Mouse (Mus musculus): Measurements from ENCODE around the gene Bcr. TPM values are rescaled to one million over a fixed set of nuclear protein-coding genes. Genes with fewer than 3 reads are reported as not detected.

The Bcr gene
- polyA plus RNA-seq, 1 experiment from 2014 or later = 11.5 TPM

GRCm38 (mm10) chr10:75052902-75053301, 7.5 kb upstream of the Bcr start:
- H3K9me3 ChIP-seq (ENCODE audit: control insufficient read depth, low read length) = no peaks in the 10 kb centered on the region
- H3K27me3 ChIP-seq (replicated peaks; ENCODE audit: control insufficient read depth, insufficient read depth, low read length) = no peaks in the 10 kb centered on the region
- no peak overlapping the region for H3K4me3 ChIP-seq (ENCODE audit: low read length)
- WGBS = 77% methylated on average over 8 of the region's 8 CpGs
- H3K4me2 ChIP-seq (ENCODE audit: low read length) = no peak overlapping the region
- peaks cover 4% of the 10 kb centered on the region for H3K4me1 ChIP-seq (ENCODE audit: control insufficient read depth, insufficient read depth, low read depth, low read length)
- no peak for ATAC-seq
- no peaks in the 10 kb centered on the region; the same call in 1 of the 2 replicates for H3K36me3 ChIP-seq (ENCODE audit: control insufficient read depth, insufficient read depth, low read length)
- H3K9ac ChIP-seq (ENCODE audit: low read depth, low read length) = no peak overlapping the region
- H3K27ac ChIP-seq (ENCODE audit: low read depth, low read length) = no peak overlapping the region

GRCm38 (mm10) chr10:75053655-75054054, 6.7 kb upstream of the Bcr start:
- H3K36me3 ChIP-seq (ENCODE audit: control insufficient read depth, insufficient read depth, low read length) = no peaks in the 10 kb centered on the region; the same call in 1 of the 2 replicates
- no peak overlapping the region for H3K4me3 ChIP-seq (ENCODE audit: low read length)
- no peak overlapping the region for H3K9ac ChIP-seq (ENCODE audit: low read depth, low read length)
- no peaks in the 10 kb centered on the region for H3K9me3 ChIP-seq (ENCODE audit: control insufficient read depth, low read length)
- H3K4me1 ChIP-seq (ENCODE audit: control insufficient read depth, insufficient read depth, low read depth, low read length) = peaks cover 4% of the 10 kb centered on the region
- H3K27me3 ChIP-seq (replicated peaks; ENCODE audit: control insufficient read depth, insufficient read depth, low read length) = no peaks in the 10 kb centered on the region
- H3K27ac ChIP-seq (ENCODE audit: low read depth, low read length) = no peak overlapping the region
- H3K4me2 ChIP-seq (ENCODE audit: low read length) = no peak overlapping the region
- ATAC-seq = no peak
- WGBS = 92% methylated on average over 4 of the region's 4 CpGs

GRCm38 (mm10) chr10:75054125-75054524, 6.3 kb upstream of the Bcr start:
- H3K4me1 ChIP-seq (ENCODE audit: control insufficient read depth, insufficient read depth, low read depth, low read length) = peaks cover 4% of the 10 kb centered on the region
- 63% methylated on average over 6 of the region's 6 CpGs for WGBS

GRCm38 (mm10) chr10:75055672-75056071, 4.7 kb upstream of the Bcr start:
- peaks cover 10% of the 10 kb centered on the region for H3K4me1 ChIP-seq (ENCODE audit: control insufficient read depth, insufficient read depth, low read depth, low read length)

More at GRCm38 (mm10) chr10:75054125-75054524, 6.3 kb upstream of the Bcr start:
- Histone ChIP-seq H3K9me3 (ENCODE audit: control insufficient read depth, low read length) (no peaks in the 10 kb centered on the region), H3K4me2 (ENCODE audit: low read length) (no peak overlapping the region), H3K36me3 (ENCODE audit: control insufficient read depth, insufficient read depth, low read length) (no peaks in the 10 kb centered on the region; the same call in 1 of the 2 replicates), H3K4me3 (ENCODE audit: low read length) (no peak overlapping the region), H3K27me3 (replicated peaks; ENCODE audit: control insufficient read depth, insufficient read depth, low read length) (no peaks in the 10 kb centered on the region), H3K9ac (ENCODE audit: low read depth, low read length) (no peak overlapping the region), H3K27ac (ENCODE audit: low read depth, low read length) (no peak overlapping the region)
- ATAC-seq = no peak

GRCm38 (mm10) chr10:75056255-75056654, 4.1 kb upstream of the Bcr start:
- H3K36me3 ChIP-seq (ENCODE audit: control insufficient read depth, insufficient read depth, low read length) = no peaks in the 10 kb centered on the region
- no peak overlapping the region for H3K4me2 ChIP-seq (ENCODE audit: low read length)
- peaks cover 10% of the 10 kb centered on the region for H3K4me1 ChIP-seq (ENCODE audit: control insufficient read depth, insufficient read depth, low read depth, low read length)
- no peak overlapping the region for H3K4me3 ChIP-seq (ENCODE audit: low read length)
- no peak overlapping the region for H3K9ac ChIP-seq (ENCODE audit: low read depth, low read length)
- WGBS = under 1% methylated on average over 4 of the region's 4 CpGs
- no peak overlapping the region for H3K27ac ChIP-seq (ENCODE audit: low read depth, low read length)
- ATAC-seq = peak; percentile 27
- no peaks in the 10 kb centered on the region for H3K9me3 ChIP-seq (ENCODE audit: control insufficient read depth, low read length)
- H3K27me3 ChIP-seq (replicated peaks; ENCODE audit: control insufficient read depth, insufficient read depth, low read length) = no peaks in the 10 kb centered on the region

More at GRCm38 (mm10) chr10:75055672-75056071, 4.7 kb upstream of the Bcr start:
- 67% methylated on average over 4 of the region's 5 CpGs for WGBS
- H3K27me3 ChIP-seq (replicated peaks; ENCODE audit: control insufficient read depth, insufficient read depth, low read length) = no peaks in the 10 kb centered on the region
- H3K27ac ChIP-seq (ENCODE audit: low read depth, low read length) = no peak overlapping the region
- H3K9ac ChIP-seq (ENCODE audit: low read depth, low read length) = no peak overlapping the region
- no peak overlapping the region for H3K4me2 ChIP-seq (ENCODE audit: low read length)
- no peak overlapping the region for H3K4me3 ChIP-seq (ENCODE audit: low read length)
- H3K9me3 ChIP-seq (ENCODE audit: control insufficient read depth, low read length) = no peaks in the 10 kb centered on the region
- ATAC-seq = no peak
- no peaks in the 10 kb centered on the region for H3K36me3 ChIP-seq (ENCODE audit: control insufficient read depth, insufficient read depth, low read length)

GRCm38 (mm10) chr10:75058336-75058735, 2.1 kb upstream of the Bcr start:
- Histone ChIP-seq H3K36me3 (ENCODE audit: control insufficient read depth, insufficient read depth, low read length) (no peaks in the 10 kb centered on the region), H3K4me1 (ENCODE audit: control insufficient read depth, insufficient read depth, low read depth, low read length) (peaks cover 21% of the 10 kb centered on the region), H3K9me3 (ENCODE audit: control insufficient read depth, low read length) (no peaks in the 10 kb centered on the region), H3K4me2 (ENCODE audit: low read length) (no peak overlapping the region), H3K4me3 (ENCODE audit: low read length) (no peak overlapping the region), H3K9ac (ENCODE audit: low read depth, low read length) (no peak overlapping the region), H3K27ac (ENCODE audit: low read depth, low read length) (no peak overlapping the region), H3K27me3 (replicated peaks; ENCODE audit: control insufficient read depth, insufficient read depth, low read length) (no peaks in the 10 kb centered on the region)
- ATAC-seq = no peak
- 88% methylated on average over 8 of the region's 8 CpGs for WGBS

- no peaks in the 10 kb centered on the region for H3K27me3 ChIP-seq (replicated peaks; ENCODE audit: control insufficient read depth, insufficient read depth, low read length)
- H3K4me2 ChIP-seq (ENCODE audit: low read length) = no peak overlapping the region
- no peaks in the 10 kb centered on the region for H3K36me3 ChIP-seq (ENCODE audit: control insufficient read depth, insufficient read depth, low read length)
- ATAC-seq = no peak
- H3K9me3 ChIP-seq (ENCODE audit: control insufficient read depth, low read length) = no peaks in the 10 kb centered on the region
- no peak overlapping the region for H3K27ac ChIP-seq (ENCODE audit: low read depth, low read length)
- no peak overlapping the region for H3K9ac ChIP-seq (ENCODE audit: low read depth, low read length)
- H3K4me1 ChIP-seq (ENCODE audit: control insufficient read depth, insufficient read depth, low read depth, low read length) = peaks cover 27% of the 10 kb centered on the region
- WGBS = 18% methylated on average over 9 of the region's 9 CpGs
- no peak overlapping the region for H3K4me3 ChIP-seq (ENCODE audit: low read length)
Measured at GRCm38 (mm10) chr10:75058761-75059395, 1.5 kb upstream of the Bcr start.

GRCm38 (mm10) chr10:75059396-75059795, 996 bp upstream of the Bcr start:
- Histone ChIP-seq H3K27ac (ENCODE audit: low read depth, low read length) (no peak overlapping the region), H3K27me3 (replicated peaks; ENCODE audit: control insufficient read depth, insufficient read depth, low read length) (no peaks in the 10 kb centered on the region), H3K4me1 (ENCODE audit: control insufficient read depth, insufficient read depth, low read depth, low read length) (peaks cover 31% of the 10 kb centered on the region), H3K9me3 (ENCODE audit: control insufficient read depth, low read length) (no peaks in the 10 kb centered on the region), H3K9ac (ENCODE audit: low read depth, low read length) (no peak overlapping the region), H3K4me3 (ENCODE audit: low read length) (no peak overlapping the region; the same call in 1 of the 2 replicates), H3K4me2 (ENCODE audit: low read length) (peak overlapping the region; percentile 72), H3K36me3 (ENCODE audit: control insufficient read depth, insufficient read depth, low read length) (no peaks in the 10 kb centered on the region)
- peak; percentile 34; the same call in 1 of the 2 replicates for ATAC-seq
- under 1% methylated on average over 11 of the region's 11 CpGs for WGBS

- H3K4me2 ChIP-seq (ENCODE audit: low read length) = peak overlapping the region; percentile 72
- peak overlapping the region; percentile 91 for H3K9ac ChIP-seq (ENCODE audit: low read depth, low read length)
- H3K27ac ChIP-seq (ENCODE audit: low read depth, low read length) = peak overlapping the region; percentile 90
- H3K36me3 ChIP-seq (ENCODE audit: control insufficient read depth, insufficient read depth, low read length) = no peaks in the 10 kb centered on the region
- no peaks in the 10 kb centered on the region for H3K27me3 ChIP-seq (replicated peaks; ENCODE audit: control insufficient read depth, insufficient read depth, low read length)
- WGBS = under 1% methylated on average over 20 of the region's 48 CpGs
- H3K4me3 ChIP-seq (ENCODE audit: low read length) = peak overlapping the region; percentile 79
- H3K4me1 ChIP-seq (ENCODE audit: control insufficient read depth, insufficient read depth, low read depth, low read length) = peaks cover 44% of the 10 kb centered on the region
- H3K9me3 ChIP-seq (ENCODE audit: control insufficient read depth, low read length) = no peaks in the 10 kb centered on the region
- ATAC-seq = peak; percentile 25; the same call in 1 of the 2 replicates
Measured at GRCm38 (mm10) chr10:75060843-75061235, 447 bp downstream of the Bcr start.
